In genomic region chr10:80441598-80441997, GRCm38 (mm10) we compare ENCODE assay signal across 30 mouse cellular contexts. TPM values are rescaled to one million over a fixed set of nuclear protein-coding genes. Genes with fewer than 3 reads are reported as not detected.
DNase-seq lines count a peak whose midpoint lies in the region; ATAC-seq and TF ChIP-seq lines count a peak whose summit lies in the region.
"Had no signal": no experiment of that assay in that cellular context is flagged by ENCODE, and none has a peak within 500 bp of the region (broad histone marks: within the 10 kb centered on the region; RNA-seq: fewer than 3 reads in every experiment).

No protein-coding gene starts in this region.

- intact Hi-C loops in left cerebral cortex, adult 2 months (cut with DNase I): loop anchor here (10.0 kb wide), 1 partner anchor 243 kb away; no protein-coding TSS in a partner anchor
- intact Hi-C loops in left cerebral cortex, postnatal 10 days (cut with DNase I): no loop called here

- DNase-seq in left cerebral cortex, adult 2 months (ENCODE audit: extremely low spot score in 1 of 2, low spot score in 2 of 2): no peak
- DNase-seq in left cerebral cortex, postnatal 10 days (ENCODE audit: extremely low spot score in 1 of 2, low spot score in 2 of 2): no peak
- DNase-seq in A20 (ENCODE audit: low read depth, low spot score): peak; percentile 41
- DNase-seq in ES-CJ7 (ENCODE audit: low read depth, low spot score): peak; percentile 56
- peak; percentile 77 for DNase-seq in ZHBTc4 (ENCODE audit: low read depth, low spot score)
- no peak for DNase-seq in layer of hippocampus, adult 8-10 months (ENCODE audit: low spot score in 2 of 2)
- DNase-seq: adrenal gland, postnatal 14 days; B cell, adult 2 months; cerebellum, adult 9-11 months; gastrocnemius, postnatal 14 days; heart, adult 11 months; kidney, postnatal 36 days; layer of hippocampus, adult 9-11 months; liver, embryonic 13.5 days had no signal

- peak; percentile 2; the same call in 1 of the 2 replicates for TF ChIP-seq CTCF in left cerebral cortex, adult 2 months (IDR thresholded peaks at IDR 0.05)

- no peak overlapping the region for H3K27ac ChIP-seq in left cerebral cortex, adult 2 months
- H3K27ac ChIP-seq: embryonic facial prominence, embryonic 15.5 days; hindbrain, embryonic 15.5 days; intestine, embryonic 15.5 days; kidney, embryonic 15.5 days; limb, embryonic 10.5 days; liver, embryonic 13.5 days; lung, embryonic 15.5 days; macrophage; midbrain, embryonic 10.5 days had no signal

- H3K4me3 ChIP-seq in left cerebral cortex, adult 2 months: no peak overlapping the region
- H3K4me3 ChIP-seq: embryonic facial prominence, embryonic 15.5 days; hindbrain, embryonic 15.5 days; intestine, embryonic 15.5 days; kidney, embryonic 15.5 days; limb, embryonic 10.5 days; liver, embryonic 13.5 days; lung, embryonic 15.5 days; midbrain, embryonic 10.5 days had no signal

- no peak for ATAC-seq in monocyte, adult 5-6 weeks (replicated peaks; ENCODE audit: insufficient number of reproducible peaks, low FRiP score, low TSS enrichment, poor library complexity, severe bottlenecking)
- ATAC-seq: forebrain, embryonic 14.5 days; intestine, embryonic 15.5 days; midbrain, embryonic 16.5 days; Patski had no signal

RNA-seq across cellular contexts. Expression of gene Tcf3, which starts 8.2 kb away (rescaled TPM):
- total RNA-seq in left cerebral cortex, adult 2 months (2021): 10 to 100 TPM; 28.9 to 30.1 TPM
- total RNA-seq in left cerebral cortex, postnatal 10 days (2021): 10 to 100 TPM; 29.6 to 31.1 TPM
- 10 to 100 TPM; 29.5 to 33.9 (median 32.2) TPM for total RNA-seq in layer of hippocampus, adult 8-10 months (2022)
- total RNA-seq in monocyte, adult 5-6 weeks (2017): 18.9 to 30.0 TPM (median 26.1 TPM) in 3 replicates

RNA-seq across cellular contexts. Expression of gene Uqcr11, which starts 35.0 kb away (rescaled TPM):
- total RNA-seq in left cerebral cortex, adult 2 months (2021): 100 to 1,000 TPM; 373 to 394 TPM
- total RNA-seq in left cerebral cortex, postnatal 10 days (2021): 100 to 1,000 TPM; 508 to 513 TPM
- 100 to 1,000 TPM; 320 to 446 (median 390) TPM for total RNA-seq in layer of hippocampus, adult 8-10 months (2022)
- 56.9 to 82.5 TPM (median 76.8 TPM) in 3 replicates for total RNA-seq in monocyte, adult 5-6 weeks (2017)

RNA-seq across cellular contexts. Expression of gene Mbd3, which starts 42.2 kb away (rescaled TPM):
- 100 to 1,000 TPM; 139 to 150 TPM for total RNA-seq in left cerebral cortex, adult 2 months (2021)
- 100 to 1,000 TPM; 121 to 124 TPM for total RNA-seq in left cerebral cortex, postnatal 10 days (2021)
- 100 to 1,000 TPM; 149 to 154 (median 150) TPM for total RNA-seq in layer of hippocampus, adult 8-10 months (2022)
- 11.4 to 34.6 TPM (median 18.6 TPM) in 3 replicates for total RNA-seq in monocyte, adult 5-6 weeks (2017)

RNA-seq across cellular contexts. Expression of gene Onecut3, which starts 53.0 kb away (rescaled TPM):
- total RNA-seq in left cerebral cortex, adult 2 months (2021): not detected
- not detected for total RNA-seq in left cerebral cortex, postnatal 10 days (2021)
- total RNA-seq in layer of hippocampus, adult 8-10 months (2022): under 1 TPM in 1 of 4 experiments, not detected in 3; 0.06 TPM
- not detected in 3 replicates for total RNA-seq in monocyte, adult 5-6 weeks (2017)
- total RNA-seq: adrenal gland, postnatal 14 days; CH12.LX; common myeloid progenitor, adult 5-6 weeks; gastrocnemius, postnatal 14 days; hematopoietic stem cell, adult 5-6 weeks; left cerebral cortex, adult 8-10 months had no signal

RNA-seq across cellular contexts. Expression of gene Mex3d, which starts 54.1 kb away (rescaled TPM):
- total RNA-seq in left cerebral cortex, adult 2 months (2021): 10 to 100 TPM; 19.2 to 20.6 TPM
- total RNA-seq in left cerebral cortex, postnatal 10 days (2021): 10 to 100 TPM; 31.1 to 35.4 TPM
- total RNA-seq in layer of hippocampus, adult 8-10 months (2022): 10 to 100 TPM; 17.0 to 19.6 (median 18.3) TPM
- total RNA-seq in monocyte, adult 5-6 weeks (2017): 4.1 to 5.3 TPM (median 5.2 TPM) in 3 replicates

Comparison
In these comparisons a context has a peak if more than half of its experiments do, and no peak if none do; other contexts are left out.
1. DNase-seq: peak in A20 (single experiment), ES-CJ7 (single experiment) and ZHBTc4 (single experiment); none in left cerebral cortex, adult 2 months (0 of 2), left cerebral cortex, postnatal 10 days (0 of 2) and layer of hippocampus, adult 8-10 months (0 of 2).